Mouse (Mus musculus) neural tube, embryonic 14.5 days (tissue): ENCODE measurements around the gene Card9. TPM values are rescaled to one million over a fixed set of nuclear protein-coding genes. Genes with fewer than 3 reads are reported as not detected.

Experiments
- ATAC-seq: fragments of 200-750 bp; cut with Nextera tagmentation; 2 replicates; pipeline ENCODE4 v1.8.0; 2017; ENCODE audit warnings: low read depth, mild to moderate bottlenecking, moderate TSS enrichment, moderate library complexity
- H3K27ac ChIP-seq: fragments of 300-500 bp; sonication (generic); 2 replicates; pipeline ENCODE4 v1.5.1; 2014; ENCODE audit warnings: low read depth, mild to moderate bottlenecking, control low read depth, low read length, moderate library complexity, mixed read lengths
- H3K27me3 ChIP-seq: fragments of 300-500 bp; sonication (generic); 2 replicates; pipeline ENCODE4 v1.6.1; 2014; ENCODE audit warnings: low read length; ENCODE audit not compliant: control insufficient read depth, insufficient read depth
- H3K36me3 ChIP-seq: fragments of 300-500 bp; sonication (generic); 2 replicates; pipeline ENCODE4 v1.6.1; 2014; ENCODE audit warnings: low read length, mixed read lengths; ENCODE audit not compliant: control insufficient read depth, insufficient read depth
- H3K4me1 ChIP-seq: fragments of 300-500 bp; sonication (generic); 2 replicates; pipeline ENCODE4 v1.6.1; 2014; ENCODE audit warnings: low read length; ENCODE audit not compliant: control insufficient read depth, insufficient read depth
- H3K4me2 ChIP-seq: fragments of 300-500 bp; sonication (generic); 2 replicates; pipeline ENCODE4 v1.6.1; 2014; ENCODE audit warnings: mild to moderate bottlenecking, low read depth, low read length, control low read depth
- H3K4me3 ChIP-seq: fragments of 300-500 bp; sonication (generic); 2 replicates; pipeline ENCODE4 v1.5.1; 2014; ENCODE audit warnings: low read depth, low read length, control low read depth, mixed read lengths
- H3K9ac ChIP-seq: fragments of 300-500 bp; sonication (generic); replicated peaks from 2 replicates; pipeline ENCODE4 v1.6.1; 2014; ENCODE audit warnings: low read depth, mild to moderate bottlenecking, control low read depth, low read length, mixed read lengths
- H3K9me3 ChIP-seq: fragments of 300-500 bp; sonication (generic); 2 replicates; pipeline ENCODE4 v1.6.1; 2016; ENCODE audit warnings: low read length; ENCODE audit not compliant: control insufficient read depth
- WGBS: fragments of 180-500 bp; shearing (Covaris S2); extraction: QIAGEN DNeasy Blood & Tissue Kit; methylation state at CpG from one replicate; pipeline ENCODE4 v1.1.7; 2014; 5-methylcytosine and 5-hydroxymethylcytosine counted together
- polyA plus RNA-seq: library from polyadenylated mRNA; unstranded; fragments of >200 nt; fragmentation: Nextera tagmentation; extraction: Ambion mirVana; gene quantifications from 2 replicates; pipeline ENCODE4 v1.2.1, GENCODE M21; 2014

The Card9 gene
- polyA plus RNA-seq, 1 experiment from 2014 or later, result 1.5 TPM

DNA sequence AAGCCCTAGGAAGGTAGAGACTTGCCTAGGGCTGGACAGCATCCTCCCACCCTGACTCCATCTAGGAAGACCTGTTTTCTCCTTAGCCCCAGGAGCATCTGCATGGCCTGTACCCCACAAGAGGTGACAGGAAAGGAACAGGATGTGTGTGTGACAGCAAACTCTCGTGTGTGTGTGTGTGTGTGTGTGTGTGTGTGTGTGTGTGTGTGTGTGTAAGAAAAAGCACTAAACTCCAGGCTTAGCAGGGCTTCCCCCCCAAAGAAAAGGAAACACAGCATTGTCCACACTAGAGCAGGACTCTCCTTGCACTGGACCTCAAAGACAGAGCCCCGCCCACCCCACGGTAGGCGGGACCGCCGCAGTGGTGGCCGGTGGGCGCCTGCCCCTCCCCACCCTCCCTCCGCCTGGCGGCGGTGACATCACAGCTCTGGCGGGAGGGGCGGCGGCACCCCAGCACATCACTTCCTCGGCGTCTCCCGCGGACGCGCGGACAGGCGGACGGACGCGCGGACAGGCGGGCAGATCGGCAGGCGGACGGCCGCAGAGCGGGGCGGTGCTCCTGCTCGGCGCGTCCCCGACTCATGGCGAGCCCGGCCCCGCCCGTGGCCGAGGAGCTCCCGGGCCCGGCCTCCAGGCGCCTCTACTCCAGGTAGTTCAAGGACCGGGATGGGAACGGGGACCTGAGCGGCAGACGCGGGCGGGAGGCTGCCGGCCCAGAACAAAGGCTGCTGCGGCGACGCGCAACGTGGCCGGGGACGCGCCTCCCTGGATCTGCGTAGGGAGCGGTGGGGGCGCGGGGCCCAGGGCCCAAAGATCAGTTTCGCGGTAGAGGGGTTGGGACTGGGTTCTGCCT, 45.4 kb downstream of the Card9 start, which contains the start of gene Gpsm1:
TSS of gene Gpsm1 (plus strand) at position 444 of the 853 bp plus-strand sequence.
- no peaks in the 10 kb centered on the region for H3K9me3 ChIP-seq
- peak within 1 kb of the TSS; percentile 99 for H3K9ac ChIP-seq
- no peaks in the 10 kb centered on the region for H3K27me3 ChIP-seq
- peak within 1 kb of the TSS; percentile 96 for H3K27ac ChIP-seq
- under 1% methylated on average over 62 of the region's 66 CpGs for WGBS
- ATAC-seq, result peak; percentile 84
- H3K4me3 ChIP-seq, result peak within 1 kb of the TSS; percentile 85
- H3K4me1 ChIP-seq, result peaks cover 36% of the 10 kb centered on the region
- no peaks in the 10 kb centered on the region for H3K36me3 ChIP-seq
- H3K4me2 ChIP-seq, result peak within 1 kb of the TSS; percentile 98

- ATAC-seq, result no peak
- H3K4me1 ChIP-seq, result peaks cover 29% of the 10 kb centered on the region
These were observed 46.2 kb downstream of the Card9 start for GRCm38 (mm10) chr2:26314281-26315071.

DNA sequence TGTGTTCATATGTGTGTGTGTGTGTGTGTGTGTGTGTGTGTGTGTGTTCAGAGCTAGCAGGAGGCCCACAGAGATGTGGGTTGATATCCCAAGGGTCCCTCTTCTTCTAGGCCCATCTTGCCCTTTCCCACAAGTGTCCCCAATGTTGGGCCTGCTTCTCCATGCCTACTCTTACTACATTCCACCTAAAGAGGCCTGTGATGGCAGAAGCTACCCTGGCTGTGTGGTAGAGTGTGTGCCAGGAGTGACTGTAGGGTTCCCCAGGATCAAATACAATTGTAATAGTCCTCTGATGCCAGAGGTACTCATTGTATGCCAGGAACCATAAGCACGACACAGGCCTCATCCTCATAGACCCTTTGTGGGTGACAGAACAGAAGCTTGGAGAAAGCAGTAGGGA, 47.3 kb downstream of the Card9 start:
- Histone ChIP-seq H3K27me3 (no peaks in the 10 kb centered on the region), H3K4me3 (no peak overlapping the region), H3K36me3 (no peaks in the 10 kb centered on the region), H3K27ac (no peak overlapping the region), H3K9ac (no peak overlapping the region), H3K9me3 (no peaks in the 10 kb centered on the region), H3K4me2 (no peak overlapping the region), H3K4me1 (peaks cover 19% of the 10 kb centered on the region)
- 89% methylated on average over 1 of the region's 1 CpGs for whole genome bisulfite sequencing
- no peak for ATAC-seq

More at GRCm38 (mm10) chr2:26314281-26315071, 46.2 kb downstream of the Card9 start:
- Histone ChIP-seq H3K9me3 (no peaks in the 10 kb centered on the region), H3K4me2 (peak overlapping the region; percentile 98; the same call in 1 of the 2 replicates), H3K4me3 (peak overlapping the region; percentile 85), H3K27me3 (no peaks in the 10 kb centered on the region), H3K27ac (peak overlapping the region; percentile 96), H3K36me3 (no peaks in the 10 kb centered on the region), H3K9ac (no peak overlapping the region; the same call in 1 of the 2 replicates)
- WGBS, result 67% methylated on average over 13 of the region's 13 CpGs

- 63% methylated on average over 2 of the region's 2 CpGs for WGBS
These were observed 47.9 kb downstream of the Card9 start for GRCm38 (mm10) chr2:26312812-26313211.

GRCm38 (mm10) chr2:26311936-26312335, 48.8 kb downstream of the Card9 start:
- 73% methylated on average over 5 of the region's 5 CpGs for WGBS
- no peak for ATAC-seq

More at GRCm38 (mm10) chr2:26312812-26313211, 47.9 kb downstream of the Card9 start:
- Histone ChIP-seq H3K9ac (no peak overlapping the region), H3K36me3 (no peaks in the 10 kb centered on the region), H3K27ac (no peak overlapping the region), H3K9me3 (no peaks in the 10 kb centered on the region), H3K27me3 (no peaks in the 10 kb centered on the region), H3K4me1 (peaks cover 14% of the 10 kb centered on the region), H3K4me3 (no peak overlapping the region), H3K4me2 (no peak overlapping the region)
- ATAC-seq, result no peak

GRCm38 (mm10) chr2:26309739-26310138, 51.0 kb downstream of the Card9 start:
- peak; percentile 22; the same call in 1 of the 2 replicates for ATAC-seq
- Histone ChIP-seq H3K4me2 (no peak overlapping the region), H3K4me1 (no peaks in the 10 kb centered on the region), H3K4me3 (no peak overlapping the region), H3K27ac (no peak overlapping the region), H3K27me3 (no peaks in the 10 kb centered on the region), H3K9me3 (no peaks in the 10 kb centered on the region), H3K9ac (no peak overlapping the region), H3K36me3 (no peaks in the 10 kb centered on the region)
- 32% methylated on average over 10 of the region's 10 CpGs for WGBS

More at GRCm38 (mm10) chr2:26311936-26312335, 48.8 kb downstream of the Card9 start:
- H3K9ac ChIP-seq, result no peak overlapping the region
- no peak overlapping the region for H3K4me2 ChIP-seq
- peaks cover 5% of the 10 kb centered on the region for H3K4me1 ChIP-seq
- no peaks in the 10 kb centered on the region for H3K36me3 ChIP-seq
- H3K27me3 ChIP-seq, result no peaks in the 10 kb centered on the region
- H3K4me3 ChIP-seq, result no peak overlapping the region
- no peaks in the 10 kb centered on the region for H3K9me3 ChIP-seq
- H3K27ac ChIP-seq, result no peak overlapping the region

DNA sequence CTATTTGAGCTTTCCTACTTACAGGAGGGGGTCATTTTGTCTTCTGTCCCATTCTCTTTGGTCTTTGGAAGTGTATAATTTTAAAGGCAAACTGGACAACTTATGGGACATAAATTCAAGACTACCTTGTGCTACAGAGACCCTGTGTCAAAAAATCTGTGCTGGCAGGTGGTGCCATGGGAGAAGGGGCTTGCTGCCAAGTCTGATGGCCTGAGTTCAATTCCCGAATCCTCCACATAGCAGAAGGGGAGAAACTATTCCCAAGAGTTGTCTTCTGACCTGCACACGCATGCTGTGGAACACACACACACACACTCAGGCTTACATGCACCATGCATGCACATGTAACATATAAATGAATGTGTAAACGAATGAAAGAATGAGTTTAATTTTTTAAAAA, 54.0 kb downstream of the Card9 start:
- H3K27me3 ChIP-seq, result no peaks in the 10 kb centered on the region
- no peak for ATAC-seq
- no peak overlapping the region for H3K27ac ChIP-seq
- H3K4me1 ChIP-seq, result no peaks in the 10 kb centered on the region
- 93% methylated on average over 3 of the region's 3 CpGs for WGBS
- no peak overlapping the region for H3K9ac ChIP-seq
- no peaks in the 10 kb centered on the region for H3K36me3 ChIP-seq
- H3K4me2 ChIP-seq, result no peak overlapping the region
- no peak overlapping the region for H3K4me3 ChIP-seq
- no peaks in the 10 kb centered on the region for H3K9me3 ChIP-seq

GRCm38 (mm10) chr2:26305555-26305954, 55.2 kb downstream of the Card9 start:
- ATAC-seq, result no peak

More at GRCm38 (mm10) chr2:26305555-26305954, 55.2 kb downstream of the Card9 start:
- Histone ChIP-seq H3K27me3 (no peaks in the 10 kb centered on the region), H3K36me3 (no peaks in the 10 kb centered on the region), H3K9ac (no peak overlapping the region), H3K4me1 (peaks cover 2% of the 10 kb centered on the region; the same call in 1 of the 2 replicates), H3K4me3 (no peak overlapping the region), H3K4me2 (no peak overlapping the region), H3K9me3 (no peaks in the 10 kb centered on the region), H3K27ac (no peak overlapping the region)
- 79% methylated on average over 2 of the region's 2 CpGs for WGBS
